Mouse (Mus musculus): ENCODE results near the gene Oard1. TPM values are rescaled to one million over a fixed set of nuclear protein-coding genes. Genes with fewer than 3 reads are reported as not detected.
A peak's percentile ranks its signal among the peaks of the same experiment; 100 is the strongest.

Gene Oard1
- polyA plus RNA-seq, 1 experiment from 2014 or later, result 82.5 TPM

DNA sequence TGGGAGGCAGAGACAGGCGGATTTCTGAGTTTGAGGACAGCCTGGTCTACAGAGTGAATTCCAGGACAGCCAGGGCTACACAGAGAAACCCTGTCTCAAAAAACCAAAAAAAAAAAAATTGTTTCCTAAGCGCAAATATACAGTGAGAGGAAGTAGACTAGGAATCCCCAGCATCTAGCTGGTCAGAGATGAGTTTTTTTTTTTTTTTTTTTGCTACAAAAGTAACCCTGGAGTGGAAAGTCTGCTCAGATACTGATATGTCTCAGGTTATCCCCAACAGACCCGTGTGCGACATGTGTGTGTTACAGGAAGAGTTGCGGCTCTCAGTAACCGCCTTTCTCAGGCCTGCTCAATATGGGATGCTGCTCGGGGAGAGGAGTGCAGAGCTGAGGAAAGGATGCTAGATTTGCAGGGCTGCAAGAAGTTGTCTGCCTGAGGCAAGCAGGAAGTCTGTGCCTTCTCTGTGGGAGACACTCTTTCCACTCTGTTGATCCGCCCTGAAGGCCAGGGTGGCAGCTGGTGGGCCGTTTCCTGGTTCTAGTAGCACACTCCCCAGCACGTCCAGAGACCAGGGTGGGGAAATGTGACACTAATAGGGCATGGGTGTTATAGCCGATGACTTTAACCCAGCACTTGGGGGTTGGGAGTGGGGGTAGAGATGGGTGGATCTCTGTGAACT is 18.2 kb downstream of the Oard1 start:
- no peak overlapping the region for H3K4me3 ChIP-seq (ENCODE audit: low read length)
- no peak overlapping the region for H3K4me2 ChIP-seq (replicated peaks; ENCODE audit: low read depth, low read length)
- no peaks in the 10 kb centered on the region for H3K27me3 ChIP-seq (ENCODE audit: control insufficient read depth, insufficient read depth, low read length)
- 39% methylated on average over 11 of the region's 11 CpGs for WGBS
- peak; percentile 50; the same call in 1 of the 2 replicates for ATAC-seq (ENCODE audit: low FRiP score, low TSS enrichment)
- no peaks in the 10 kb centered on the region for H3K9me3 ChIP-seq (ENCODE audit: control insufficient read depth, low read length)
- no peaks in the 10 kb centered on the region for H3K36me3 ChIP-seq (ENCODE audit: control insufficient read depth, insufficient read depth, low read length)
- H3K9ac ChIP-seq (ENCODE audit: low read depth, low read length), result no peak overlapping the region
- H3K27ac ChIP-seq (ENCODE audit: low read depth, low read length), result peak overlapping the region; percentile 6
- peaks cover 37% of the 10 kb centered on the region for H3K4me1 ChIP-seq (ENCODE audit: control insufficient read depth, insufficient read depth, low read length)

GRCm38 (mm10) chr17:48430394-48430793 is 20.6 kb downstream of the Oard1 start:
- H3K36me3 ChIP-seq (ENCODE audit: control insufficient read depth, insufficient read depth, low read length), result no peaks in the 10 kb centered on the region
- H3K4me2 ChIP-seq (replicated peaks; ENCODE audit: low read depth, low read length), result no peak overlapping the region
- peak overlapping the region; percentile 62; the same call in 1 of the 2 replicates for H3K27ac ChIP-seq (ENCODE audit: low read depth, low read length)
- no peaks in the 10 kb centered on the region for H3K27me3 ChIP-seq (ENCODE audit: control insufficient read depth, insufficient read depth, low read length)
- no peaks in the 10 kb centered on the region for H3K9me3 ChIP-seq (ENCODE audit: control insufficient read depth, low read length)
- WGBS, result 19% methylated on average over 5 of the region's 5 CpGs
- H3K9ac ChIP-seq (ENCODE audit: low read depth, low read length), result no peak overlapping the region
- H3K4me1 ChIP-seq (ENCODE audit: control insufficient read depth, insufficient read depth, low read length), result peaks cover 37% of the 10 kb centered on the region
- H3K4me3 ChIP-seq (ENCODE audit: low read length), result no peak overlapping the region
- ATAC-seq (ENCODE audit: low FRiP score, low TSS enrichment), result no peak

GRCm38 (mm10) chr17:48431054-48431453 is 21.2 kb downstream of the Oard1 start:
- Histone ChIP-seq H3K4me1 (ENCODE audit: control insufficient read depth, insufficient read depth, low read length) (peaks cover 35% of the 10 kb centered on the region), H3K9ac (ENCODE audit: low read depth, low read length) (no peak overlapping the region), H3K27ac (ENCODE audit: low read depth, low read length) (peak overlapping the region; percentile 62; the same call in 1 of the 2 replicates), H3K27me3 (ENCODE audit: control insufficient read depth, insufficient read depth, low read length) (no peaks in the 10 kb centered on the region), H3K9me3 (ENCODE audit: control insufficient read depth, low read length) (no peaks in the 10 kb centered on the region), H3K4me2 (replicated peaks; ENCODE audit: low read depth, low read length) (no peak overlapping the region), H3K4me3 (ENCODE audit: low read length) (no peak overlapping the region), H3K36me3 (ENCODE audit: control insufficient read depth, insufficient read depth, low read length) (no peaks in the 10 kb centered on the region)
- no peak for ATAC-seq (ENCODE audit: low FRiP score, low TSS enrichment)
- WGBS, result 57% methylated on average over 5 of the region's 5 CpGs

DNA sequence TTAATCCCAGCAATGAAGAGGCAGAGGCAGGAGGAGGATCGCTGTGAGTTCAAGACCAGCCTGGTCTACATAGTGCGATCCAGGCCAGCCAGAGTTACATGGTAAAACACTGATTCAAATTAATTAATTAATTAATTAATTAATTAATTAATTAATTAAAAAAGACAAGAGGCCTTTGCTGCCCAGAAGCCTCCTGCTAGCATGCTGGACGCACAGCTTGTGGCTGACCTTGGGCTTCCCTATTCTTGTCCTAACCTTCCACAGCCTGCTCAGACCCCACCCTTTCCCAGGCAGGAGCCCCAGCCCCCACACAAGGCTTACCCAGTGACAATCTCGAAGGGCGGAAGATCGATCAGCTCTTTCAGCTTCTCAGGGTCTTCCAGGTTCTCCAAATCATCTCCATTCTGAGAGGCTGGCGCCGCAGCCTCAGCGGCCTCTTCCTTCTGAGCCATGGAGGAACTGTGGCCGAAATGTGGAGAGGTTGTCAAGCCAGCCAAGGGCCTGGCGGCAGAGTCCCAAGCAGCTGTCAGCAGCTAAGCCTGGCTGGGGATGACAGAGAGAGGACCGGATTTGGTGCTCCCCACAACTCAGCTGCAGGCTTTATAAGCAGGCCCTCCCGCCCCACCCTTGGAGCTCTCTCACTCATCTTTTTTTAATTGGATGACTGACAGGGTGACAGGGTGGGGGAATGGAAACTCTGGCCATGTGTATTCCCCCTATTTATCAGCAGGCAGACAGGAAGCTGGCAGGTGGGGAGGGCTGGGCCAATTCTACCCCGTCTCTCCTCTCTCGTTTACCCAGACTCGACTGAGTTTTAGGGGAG is 22.6 kb downstream of the Oard1 start, which contains the start of gene Apobec2:
Gene Apobec2 (minus strand): TSS at position 773 of the 823 bp plus-strand sequence.
- H3K4me1 ChIP-seq (ENCODE audit: control insufficient read depth, insufficient read depth, low read length), result peaks cover 37% of the 10 kb centered on the region
- H3K36me3 ChIP-seq (ENCODE audit: control insufficient read depth, insufficient read depth, low read length), result no peaks in the 10 kb centered on the region
- H3K27ac ChIP-seq (ENCODE audit: low read depth, low read length), result no peak within 1 kb of the TSS
- H3K4me2 ChIP-seq (replicated peaks; ENCODE audit: low read depth, low read length), result no peak within 1 kb of the TSS
- ATAC-seq (ENCODE audit: low FRiP score, low TSS enrichment), result no peak
- H3K9me3 ChIP-seq (ENCODE audit: control insufficient read depth, low read length), result no peaks in the 10 kb centered on the region
- H3K4me3 ChIP-seq (ENCODE audit: low read length), result no peak within 1 kb of the TSS
- no peak within 1 kb of the TSS for H3K9ac ChIP-seq (ENCODE audit: low read depth, low read length)
- no peaks in the 10 kb centered on the region for H3K27me3 ChIP-seq (ENCODE audit: control insufficient read depth, insufficient read depth, low read length)
- WGBS, result 74% methylated on average over 16 of the region's 16 CpGs

DNA sequence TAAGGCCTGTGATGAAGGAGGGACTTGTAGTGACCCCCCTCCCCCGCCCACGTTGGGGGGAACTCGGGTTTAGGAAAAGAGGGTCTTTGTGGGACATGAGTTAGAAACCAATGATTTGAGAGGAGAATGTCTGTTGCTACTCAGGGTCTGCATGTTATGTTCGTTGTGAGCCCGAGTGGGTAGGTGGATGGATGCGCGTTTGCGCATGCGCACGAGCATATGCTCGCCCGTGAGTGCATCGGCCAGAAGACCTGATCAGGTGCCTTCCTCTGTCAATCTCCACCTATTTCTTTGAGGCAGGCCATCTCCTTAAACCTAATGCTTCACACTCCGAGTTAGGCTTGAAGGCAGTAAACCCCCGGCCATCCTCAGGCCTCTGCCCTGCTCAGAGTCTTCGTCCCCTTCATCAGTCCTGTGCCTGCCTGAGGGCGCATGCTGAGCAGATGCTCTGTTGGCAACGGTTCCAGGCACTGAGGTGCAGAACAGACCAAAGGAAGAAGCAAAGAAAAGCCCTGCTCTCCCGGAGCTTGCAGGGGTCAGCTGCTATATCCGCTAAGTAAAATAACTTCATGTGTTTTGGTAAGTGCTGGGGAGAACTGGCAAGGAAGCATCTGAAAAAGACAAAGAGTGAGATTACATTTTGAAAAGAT is 23.3 kb downstream of the Oard1 start:
- no peak overlapping the region for H3K27ac ChIP-seq (ENCODE audit: low read depth, low read length)
- H3K9ac ChIP-seq (ENCODE audit: low read depth, low read length), result no peak overlapping the region
- no peaks in the 10 kb centered on the region for H3K36me3 ChIP-seq (ENCODE audit: control insufficient read depth, insufficient read depth, low read length)
- H3K4me3 ChIP-seq (ENCODE audit: low read length), result no peak overlapping the region
- no peaks in the 10 kb centered on the region for H3K9me3 ChIP-seq (ENCODE audit: control insufficient read depth, low read length)
- 86% methylated on average over 20 of the region's 20 CpGs for WGBS
- no peaks in the 10 kb centered on the region for H3K27me3 ChIP-seq (ENCODE audit: control insufficient read depth, insufficient read depth, low read length)
- H3K4me2 ChIP-seq (replicated peaks; ENCODE audit: low read depth, low read length), result no peak overlapping the region
- ATAC-seq (ENCODE audit: low FRiP score, low TSS enrichment), result no peak
- H3K4me1 ChIP-seq (ENCODE audit: control insufficient read depth, insufficient read depth, low read length), result peaks cover 42% of the 10 kb centered on the region

- no peak for ATAC-seq (ENCODE audit: low FRiP score, low TSS enrichment)
- Histone ChIP-seq H3K9ac (ENCODE audit: low read depth, low read length) (no peak overlapping the region), H3K9me3 (ENCODE audit: control insufficient read depth, low read length) (no peaks in the 10 kb centered on the region), H3K4me1 (ENCODE audit: control insufficient read depth, insufficient read depth, low read length) (peaks cover 35% of the 10 kb centered on the region), H3K27ac (ENCODE audit: low read depth, low read length) (no peak overlapping the region), H3K27me3 (ENCODE audit: control insufficient read depth, insufficient read depth, low read length) (no peaks in the 10 kb centered on the region), H3K4me2 (replicated peaks; ENCODE audit: low read depth, low read length) (no peak overlapping the region), H3K4me3 (ENCODE audit: low read length) (no peak overlapping the region), H3K36me3 (ENCODE audit: control insufficient read depth, insufficient read depth, low read length) (no peaks in the 10 kb centered on the region)
- WGBS, result 66% methylated on average over 6 of the region's 6 CpGs
Measured at GRCm38 (mm10) chr17:48433689-48434330, 24.0 kb downstream of the Oard1 start.

DNA sequence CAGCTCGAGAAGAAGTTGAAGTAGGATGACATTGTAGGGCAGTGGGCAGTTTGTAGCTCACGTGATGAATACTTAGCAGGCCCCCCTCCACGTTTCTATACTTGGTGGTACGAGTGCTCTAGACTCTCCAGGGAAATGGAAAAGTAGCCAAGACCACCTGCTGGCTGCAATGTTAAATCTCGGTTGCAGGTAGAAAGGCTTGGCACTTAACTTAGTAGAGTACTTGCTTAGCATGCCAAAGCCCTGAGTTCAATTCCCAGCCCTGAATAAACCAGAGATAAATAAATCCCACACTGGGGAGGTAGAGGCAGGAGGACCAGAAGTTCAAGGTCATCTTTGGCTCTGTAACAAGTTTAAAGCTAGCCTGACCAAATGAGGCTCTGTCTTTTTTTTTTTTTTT is 24.7 kb downstream of the Oard1 start:
- 90% methylated on average over 5 of the region's 5 CpGs for whole genome bisulfite sequencing
- no peaks in the 10 kb centered on the region for H3K9me3 ChIP-seq (ENCODE audit: control insufficient read depth, low read length)
- peaks cover 35% of the 10 kb centered on the region for H3K4me1 ChIP-seq (ENCODE audit: control insufficient read depth, insufficient read depth, low read length)
- no peak overlapping the region for H3K4me2 ChIP-seq (replicated peaks; ENCODE audit: low read depth, low read length)
- no peak overlapping the region for H3K9ac ChIP-seq (ENCODE audit: low read depth, low read length)
- no peak overlapping the region for H3K4me3 ChIP-seq (ENCODE audit: low read length)
- H3K27ac ChIP-seq (ENCODE audit: low read depth, low read length), result no peak overlapping the region
- no peaks in the 10 kb centered on the region for H3K27me3 ChIP-seq (ENCODE audit: control insufficient read depth, insufficient read depth, low read length)
- no peaks in the 10 kb centered on the region for H3K36me3 ChIP-seq (ENCODE audit: control insufficient read depth, insufficient read depth, low read length)
- ATAC-seq (ENCODE audit: low FRiP score, low TSS enrichment), result no peak

DNA sequence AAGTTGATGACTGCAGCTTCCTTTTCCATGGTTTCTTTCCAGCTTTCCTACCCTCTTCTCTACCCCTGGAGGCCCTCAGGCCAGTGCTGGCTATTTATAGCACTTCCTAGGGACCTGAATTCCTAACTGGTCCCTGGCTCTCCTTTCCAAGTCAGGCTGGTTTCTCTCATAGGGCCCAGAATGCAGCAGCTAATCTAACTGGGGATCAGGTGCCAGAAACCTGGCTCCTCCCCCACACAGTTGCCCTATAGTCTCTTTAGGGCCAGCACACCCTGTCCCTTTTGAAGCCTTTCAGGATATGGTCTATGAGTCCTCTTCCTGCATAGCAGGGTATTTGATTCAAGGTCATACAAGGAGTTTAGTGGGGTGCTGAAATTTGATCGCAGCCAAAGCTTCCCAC is 26.7 kb downstream of the Oard1 start:
- H3K9ac ChIP-seq (ENCODE audit: low read depth, low read length), result no peak overlapping the region
- H3K36me3 ChIP-seq (ENCODE audit: control insufficient read depth, insufficient read depth, low read length), result no peaks in the 10 kb centered on the region
- no peak overlapping the region for H3K4me2 ChIP-seq (replicated peaks; ENCODE audit: low read depth, low read length)
- peak; percentile 63 for ATAC-seq (ENCODE audit: low FRiP score, low TSS enrichment)
- H3K27me3 ChIP-seq (ENCODE audit: control insufficient read depth, insufficient read depth, low read length), result no peaks in the 10 kb centered on the region
- 34% methylated on average over 1 of the region's 1 CpGs for WGBS
- H3K4me3 ChIP-seq (ENCODE audit: low read length), result no peak overlapping the region
- no peaks in the 10 kb centered on the region for H3K9me3 ChIP-seq (ENCODE audit: control insufficient read depth, low read length)
- peak overlapping the region; percentile 91 for H3K27ac ChIP-seq (ENCODE audit: low read depth, low read length)
- H3K4me1 ChIP-seq (ENCODE audit: control insufficient read depth, insufficient read depth, low read length), result peaks cover 23% of the 10 kb centered on the region
